Mouse (Mus musculus) lung, postnatal 10 days (tissue): ENCODE results near the gene Slc25a39.

Experiments used
- DNase-seq: peaks from one replicate; pipeline ENCODE4 v3.0.0; 2021

The Slc25a39 gene

DNA sequence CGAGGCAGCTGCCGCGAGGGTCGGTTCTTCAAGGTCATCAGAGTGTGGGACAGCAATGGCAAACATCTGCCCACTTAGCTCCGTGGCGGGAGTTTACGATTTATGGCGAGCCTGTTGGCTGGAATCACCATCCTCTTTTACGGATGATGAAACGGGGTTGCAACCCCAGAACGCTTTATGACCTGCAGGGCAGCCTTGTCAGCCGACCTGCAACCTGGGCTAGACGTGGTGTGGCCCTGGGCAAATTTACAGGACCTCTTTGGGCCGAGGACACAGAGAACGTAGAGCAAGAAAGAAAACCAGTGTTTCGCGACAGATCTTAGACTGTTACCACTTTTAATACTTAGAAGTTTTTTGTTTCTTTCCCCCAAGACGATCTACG lies at the start of gene Slc25a39:
Slc25a39 (minus strand) TSS at position 113 of the 382 bp plus-strand sequence.
- DNase-seq = no peak

GRCm38 (mm10) chr11:102455740-102456396 lies 48.1 kb upstream of the Slc25a39 start:
- DNase-seq = peak; percentile 90

DNA sequence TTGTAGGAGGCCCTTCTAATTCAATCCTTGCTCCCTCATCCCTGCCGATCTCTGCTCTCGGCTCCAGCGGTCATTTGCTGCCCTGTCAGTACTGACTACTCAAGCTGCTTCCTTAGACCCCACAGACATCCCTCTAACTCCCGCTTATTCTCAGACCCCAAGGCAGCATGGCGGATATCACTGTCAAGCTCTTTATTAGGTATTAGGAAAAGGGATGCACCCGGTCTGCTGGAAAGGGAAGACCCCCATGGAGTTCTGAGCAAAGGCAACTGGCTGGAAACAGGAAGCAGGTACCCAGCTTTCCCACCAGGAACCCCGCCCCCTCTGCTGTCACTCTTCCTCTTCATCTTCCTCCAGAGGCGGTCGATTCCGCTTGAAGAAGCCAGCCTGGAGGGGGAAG lies 45.4 kb upstream of the Slc25a39 start:
- no peak for DNase-seq

GRCm38 (mm10) chr11:102449043-102450008 lies 41.6 kb upstream of the Slc25a39 start:
- DNase-seq = no peak

- DNase-seq = no peak
Observed at GRCm38 (mm10) chr11:102448327-102448726, 40.6 kb upstream of the Slc25a39 start.

- peak; percentile 88 for DNase-seq
Observed at GRCm38 (mm10) chr11:102447497-102447896, 39.8 kb upstream of the Slc25a39 start, which contains the start of gene Fam171a2. Fam171a2 (minus strand) TSS chr11:102447682.

DNA sequence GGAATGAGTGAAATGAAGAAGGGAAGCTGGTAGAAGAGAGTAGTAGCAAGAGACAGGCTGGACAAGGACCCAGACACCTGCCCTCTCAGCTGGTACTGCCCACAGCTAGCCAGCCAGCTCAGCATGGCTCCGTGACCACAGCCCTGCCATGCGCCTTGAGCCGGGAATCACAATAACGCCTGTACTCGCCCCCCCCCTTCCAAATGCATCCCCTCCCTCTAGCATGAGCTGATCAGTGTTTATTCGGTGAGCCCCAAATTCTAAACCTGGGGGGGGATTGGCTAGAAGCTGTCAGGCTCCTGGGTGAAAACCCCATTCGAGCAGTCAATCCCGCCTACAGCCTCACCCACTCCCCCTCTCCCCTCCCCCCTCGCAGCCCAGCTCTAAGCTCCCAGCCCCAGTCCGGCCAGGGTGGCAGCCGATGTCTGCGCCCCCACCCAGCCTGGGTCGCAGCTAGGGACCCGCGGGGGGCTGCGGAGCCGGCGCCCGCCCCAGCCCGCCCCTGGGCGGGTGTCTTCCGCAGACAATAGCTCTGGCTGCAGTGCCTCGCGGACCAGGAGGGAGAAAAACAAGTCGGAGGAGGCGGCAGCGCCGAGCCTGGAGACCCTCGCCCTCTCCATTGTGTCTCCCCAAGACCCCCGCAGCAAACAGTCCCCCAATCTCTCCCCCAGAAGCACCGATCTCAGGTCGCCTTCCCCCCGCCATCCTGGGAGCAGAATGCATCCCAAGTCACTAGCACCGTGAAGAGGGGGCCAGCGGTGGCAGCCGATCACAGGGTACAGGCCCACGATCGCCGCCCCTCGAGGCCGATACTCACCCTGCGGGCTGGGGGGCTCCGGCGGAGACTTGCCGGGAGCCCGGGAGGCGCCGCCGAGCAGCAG lies 39.1 kb upstream of the Slc25a39 start:
- DNase-seq = peak; percentile 50

DNA sequence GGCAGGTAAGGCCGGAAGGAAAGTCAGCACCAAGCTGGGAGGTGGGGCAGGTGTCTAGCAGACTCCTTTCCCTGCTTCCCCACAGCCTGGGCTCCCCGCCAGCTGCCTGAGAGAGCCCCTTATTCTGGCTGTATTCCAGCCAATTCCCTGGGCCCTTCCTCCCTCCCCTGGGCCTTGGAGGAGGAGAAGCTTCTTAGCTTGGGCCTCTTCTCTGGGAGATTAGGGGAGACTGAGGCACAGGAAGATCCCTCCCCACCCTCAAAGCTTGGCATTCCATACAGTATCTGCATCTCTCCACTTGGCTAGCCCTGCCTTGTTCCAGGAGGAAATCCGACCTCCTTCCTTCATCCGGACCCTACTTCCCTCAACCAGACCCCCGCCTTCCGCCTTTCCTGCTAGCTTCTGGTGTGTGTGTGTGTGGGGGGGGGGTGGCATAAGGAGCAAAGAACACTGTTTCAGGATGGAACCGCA lies 38.2 kb upstream of the Slc25a39 start:
- peak; percentile 74 for DNase-seq

DNA sequence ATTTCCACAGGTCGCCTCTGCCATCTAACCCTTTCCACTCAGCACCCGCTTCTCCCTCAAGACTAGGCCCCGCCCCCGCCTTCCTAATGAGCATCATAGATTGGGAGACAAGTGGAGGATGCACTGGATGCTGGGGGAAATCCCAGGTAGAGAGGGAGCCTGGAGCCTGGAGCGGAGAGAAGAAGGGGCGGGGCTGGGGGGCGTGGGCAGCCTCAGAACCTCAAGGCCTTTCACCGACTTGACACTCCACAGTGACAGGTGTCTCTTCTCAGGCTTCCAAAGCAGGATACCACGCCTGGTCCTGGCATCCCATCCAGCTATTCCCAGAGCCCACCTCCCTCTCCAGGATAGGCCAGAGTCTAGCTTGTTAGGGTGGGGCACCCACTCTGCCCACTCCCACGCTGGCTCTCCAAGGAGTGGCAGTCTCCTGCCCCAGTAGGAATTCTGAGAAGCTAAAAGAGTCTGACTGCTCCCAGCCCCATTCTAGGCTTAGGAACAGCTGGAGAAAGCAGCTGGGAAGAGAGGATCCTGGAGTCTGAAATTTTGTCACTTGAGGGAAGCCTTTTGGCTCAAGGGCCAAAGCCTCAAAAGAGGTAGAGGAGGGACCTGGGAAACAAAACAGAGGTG lies 37.6 kb upstream of the Slc25a39 start:
- peak; percentile 81 for DNase-seq

DNA sequence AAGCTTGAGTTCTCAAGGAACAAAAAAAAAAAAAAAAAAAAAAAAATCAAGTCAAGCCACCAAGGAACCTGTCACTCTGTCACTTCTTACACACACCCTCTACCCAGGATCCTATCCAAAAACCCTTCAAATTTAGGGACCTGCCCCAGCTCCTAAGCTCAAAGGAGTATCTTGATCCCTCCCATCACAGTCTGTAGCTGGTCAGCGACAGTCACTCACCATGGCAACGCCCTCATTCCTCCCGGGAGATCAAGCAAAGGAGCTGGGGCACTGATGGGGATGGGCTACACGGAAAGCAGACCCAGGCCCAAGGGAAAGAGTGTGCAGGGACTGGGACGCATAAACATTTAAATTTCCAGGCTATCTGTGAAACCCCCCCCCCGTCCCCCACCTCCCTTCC lies 37.0 kb upstream of the Slc25a39 start:
- DNase-seq = no peak

- DNase-seq = no peak
Observed at GRCm38 (mm10) chr11:102444321-102444720, 36.6 kb upstream of the Slc25a39 start.

DNA sequence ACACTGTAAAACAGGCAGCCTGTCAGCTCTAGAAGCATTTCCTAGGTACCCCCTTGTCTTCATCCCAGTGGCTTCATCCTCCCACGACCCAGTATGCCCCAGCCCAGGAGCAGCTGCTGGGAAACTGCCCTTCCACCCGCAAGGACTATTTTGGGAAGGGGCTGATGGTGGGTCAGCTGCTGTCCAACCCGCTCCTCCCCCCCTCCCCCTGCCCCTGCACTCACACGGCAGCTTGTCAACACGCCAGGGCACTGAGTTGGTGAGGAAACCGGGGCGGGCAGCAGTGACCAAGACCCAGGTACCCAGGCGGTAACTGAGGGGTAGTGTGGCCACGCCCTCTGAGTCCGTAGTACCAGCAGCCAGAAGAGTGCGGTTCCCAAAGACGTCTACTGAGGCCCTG lies 36.0 kb upstream of the Slc25a39 start:
- no peak for DNase-seq

- no peak for DNase-seq
Observed at GRCm38 (mm10) chr11:102442089-102442488, 34.3 kb upstream of the Slc25a39 start.

DNA sequence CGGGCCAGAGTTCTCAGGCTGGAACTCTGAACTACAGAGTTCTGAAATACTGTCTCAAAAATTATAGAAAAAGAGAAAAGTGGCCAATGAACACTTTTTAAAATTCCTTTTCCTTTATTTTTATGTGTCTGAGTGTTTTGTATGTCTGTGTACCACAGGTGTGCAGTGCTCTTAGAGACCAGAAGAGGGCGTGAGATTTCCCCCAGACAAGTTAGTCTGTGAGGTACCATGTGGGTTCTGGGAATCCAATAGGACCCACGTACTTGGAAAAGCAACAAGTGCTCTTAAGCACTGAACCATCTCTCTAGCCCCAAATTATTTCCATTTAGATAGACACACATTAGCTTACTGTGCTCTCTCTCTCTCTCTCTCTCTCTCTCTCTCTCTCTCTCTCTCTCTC lies 33.7 kb upstream of the Slc25a39 start:
- no peak for DNase-seq

- no peak for DNase-seq
Observed at GRCm38 (mm10) chr11:102440255-102440654, 32.5 kb upstream of the Slc25a39 start.

- DNase-seq = no peak
Observed at GRCm38 (mm10) chr11:102439093-102440082, 31.6 kb upstream of the Slc25a39 start.

- DNase-seq = peak; percentile 92
Observed at GRCm38 (mm10) chr11:102438212-102439092, 30.7 kb upstream of the Slc25a39 start.

DNA sequence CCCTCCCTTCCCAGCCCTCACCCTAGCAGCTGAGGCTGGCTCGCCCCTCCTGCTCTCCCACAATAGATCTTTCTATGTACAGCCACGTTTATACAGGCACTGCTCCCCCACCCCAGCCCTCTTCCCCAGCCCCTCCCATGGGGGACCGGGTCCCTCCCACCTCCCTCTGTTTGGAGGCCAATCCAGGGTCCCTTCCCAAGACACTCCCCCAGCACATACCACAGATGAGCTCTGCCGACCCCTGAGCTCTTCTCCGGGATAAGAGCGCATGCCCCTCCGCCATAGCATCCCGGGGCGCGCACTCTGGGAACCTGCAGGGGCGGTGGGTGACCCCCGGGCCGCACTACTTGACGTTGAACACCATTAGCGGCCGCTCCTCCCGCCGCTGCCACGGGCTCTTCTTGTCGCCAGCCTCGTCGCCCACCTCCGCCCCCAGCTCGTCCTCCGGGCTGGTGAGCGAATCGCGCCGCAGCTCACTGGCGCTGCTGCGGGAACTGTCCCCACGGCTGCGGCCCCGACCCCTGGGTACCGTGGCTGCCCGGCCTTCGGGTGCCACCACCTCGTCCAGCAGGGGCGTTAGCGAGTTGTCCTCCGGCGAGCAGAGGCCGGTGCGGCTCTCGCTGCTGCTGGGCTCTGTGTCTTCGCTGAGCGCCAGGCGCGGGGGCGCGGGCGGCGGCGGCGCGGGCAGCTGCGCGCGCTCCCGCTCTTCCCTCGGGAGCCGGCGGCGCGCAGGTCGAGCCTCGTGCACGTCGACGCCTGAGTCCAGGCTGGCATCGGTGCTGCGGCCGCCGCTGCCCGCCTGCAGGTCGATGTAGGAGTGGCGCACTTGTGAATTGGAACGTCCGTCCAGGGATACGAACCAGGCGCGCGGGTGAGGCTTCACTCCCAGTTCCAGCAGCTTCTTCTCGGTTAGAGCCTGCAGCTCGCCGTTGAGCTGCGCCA lies 29.6 kb upstream of the Slc25a39 start:
- DNase-seq = peak; percentile 81

DNA sequence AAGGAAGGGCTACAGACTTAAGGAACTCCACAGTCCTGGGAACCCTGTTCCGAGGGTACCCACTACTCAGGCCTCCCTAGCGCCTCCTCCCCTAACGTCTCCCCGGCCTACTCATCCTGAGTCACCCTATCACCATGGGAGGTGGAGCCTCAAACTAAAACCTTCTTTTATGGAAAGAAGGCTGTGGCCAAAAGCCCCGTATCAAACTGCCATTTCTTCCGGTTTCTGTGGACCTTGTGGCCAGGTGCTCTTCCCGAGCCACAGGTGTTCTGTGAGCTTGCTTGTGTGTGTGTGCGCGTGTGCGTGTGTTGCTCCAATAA lies 28.7 kb upstream of the Slc25a39 start:
- DNase-seq = no peak
